Mouse (Mus musculus) embryonic facial prominence, embryonic 12.5 days (tissue): ENCODE results near the gene Uhrf1bp1. TPM values are rescaled to one million over a fixed set of nuclear protein-coding genes. Genes with fewer than 3 reads are reported as not detected.
A peak's percentile ranks its signal among the peaks of the same experiment; 100 is the strongest.

Experiments
- ATAC-seq: fragments of 200-750 bp; cut with Nextera tagmentation; 2 replicates; pipeline ENCODE4 v1.8.0; 2017; ENCODE audit not compliant: insufficient number of reproducible peaks, insufficient read depth, low FRiP score, low TSS enrichment
- H3K27ac ChIP-seq: fragments of 300-500 bp; sonication (generic); 2 replicates; pipeline ENCODE4 v1.5.1; 2016; ENCODE audit warnings: mild to moderate bottlenecking
- H3K27me3 ChIP-seq: fragments of 300-500 bp; sonication (generic); 2 replicates; pipeline ENCODE4 v1.6.1; 2016; ENCODE audit warnings: mild to moderate bottlenecking, moderate library complexity
- H3K36me3 ChIP-seq: fragments of 300-500 bp; sonication (generic); 2 replicates; pipeline ENCODE4 v1.6.1; 2016; ENCODE audit warnings: mild to moderate bottlenecking
- H3K4me1 ChIP-seq: fragments of 300-500 bp; sonication (generic); 2 replicates; pipeline ENCODE4 v1.6.1; 2016
- H3K4me2 ChIP-seq: fragments of 300-500 bp; sonication (generic); replicated peaks from 2 replicates; pipeline ENCODE4 v1.6.1; 2016; ENCODE audit warnings: mild to moderate bottlenecking, moderate library complexity
- H3K4me3 ChIP-seq: fragments of 300-500 bp; sonication (generic); 2 replicates; pipeline ENCODE4 v1.5.1; 2016; ENCODE audit warnings: mild to moderate bottlenecking
- H3K9ac ChIP-seq: fragments of 300-500 bp; sonication (generic); 2 replicates; pipeline ENCODE4 v1.6.1; 2016; ENCODE audit warnings: mild to moderate bottlenecking, moderate library complexity
- H3K9me3 ChIP-seq: fragments of 300-500 bp; sonication (generic); 2 replicates; pipeline ENCODE4 v1.6.1; 2016; ENCODE audit warnings: mild to moderate bottlenecking, moderate library complexity
- WGBS: fragments of 180-500 bp; shearing (Covaris S2); methylation state at CpG from one replicate; pipeline ENCODE4 v1.1.7; 2016; 5-methylcytosine and 5-hydroxymethylcytosine counted together
- polyA plus RNA-seq: library from polyadenylated mRNA; unstranded; fragments of >200 nt; fragmentation: Nextera tagmentation; extraction: Ambion mirVana; gene quantifications from 2 replicates; pipeline ENCODE4 v1.2.1, GENCODE M21; 2016

Uhrf1bp1 gene
- polyA plus RNA-seq, 1 experiment from 2014 or later = 10.1 TPM

- Histone ChIP-seq H3K27me3 (no peaks in the 10 kb centered on the region), H3K9me3 (no peaks in the 10 kb centered on the region), H3K4me1 (no peaks in the 10 kb centered on the region), H3K9ac (no peak overlapping the region), H3K27ac (no peak overlapping the region), H3K4me2 (no peak overlapping the region), H3K36me3 (no peaks in the 10 kb centered on the region), H3K4me3 (no peak overlapping the region)
- 87% methylated on average over 4 of the region's 4 CpGs for WGBS
- no peak for ATAC-seq
Observed at GRCm38 (mm10) chr17:27925054-27925453, 68.8 kb downstream of the Uhrf1bp1 start.

- Histone ChIP-seq H3K4me1 (no peaks in the 10 kb centered on the region), H3K4me3 (no peak overlapping the region), H3K4me2 (no peak overlapping the region), H3K27me3 (no peaks in the 10 kb centered on the region), H3K9me3 (no peaks in the 10 kb centered on the region), H3K9ac (no peak overlapping the region), H3K27ac (no peak overlapping the region), H3K36me3 (no peaks in the 10 kb centered on the region)
- ATAC-seq = no peak
- 83% methylated on average over 7 of the region's 7 CpGs for WGBS
Observed at GRCm38 (mm10) chr17:27925504-27925903, 69.3 kb downstream of the Uhrf1bp1 start.

GRCm38 (mm10) chr17:27930291-27930690, 74.0 kb downstream of the Uhrf1bp1 start:
- no peak for ATAC-seq
- H3K4me3 ChIP-seq = no peak overlapping the region
- H3K9ac ChIP-seq = no peak overlapping the region
- H3K4me1 ChIP-seq = no peaks in the 10 kb centered on the region
- H3K27me3 ChIP-seq = no peaks in the 10 kb centered on the region
- H3K9me3 ChIP-seq = no peaks in the 10 kb centered on the region
- H3K4me2 ChIP-seq = no peak overlapping the region
- H3K36me3 ChIP-seq = no peaks in the 10 kb centered on the region
- no peak overlapping the region for H3K27ac ChIP-seq
- 90% methylated on average over 5 of the region's 5 CpGs for WGBS

GRCm38 (mm10) chr17:27931826-27932225, 75.6 kb downstream of the Uhrf1bp1 start:
- Histone ChIP-seq H3K36me3 (no peaks in the 10 kb centered on the region), H3K4me2 (no peak overlapping the region), H3K4me3 (no peak overlapping the region), H3K9me3 (no peaks in the 10 kb centered on the region), H3K9ac (no peak overlapping the region), H3K27me3 (no peaks in the 10 kb centered on the region), H3K27ac (no peak overlapping the region), H3K4me1 (no peaks in the 10 kb centered on the region)
- ATAC-seq = no peak
- 84% methylated on average over 4 of the region's 4 CpGs for WGBS

GRCm38 (mm10) chr17:27934136-27934910, 78.1 kb downstream of the Uhrf1bp1 start:
- H3K27me3 ChIP-seq = no peaks in the 10 kb centered on the region
- H3K4me2 ChIP-seq = no peak overlapping the region
- no peaks in the 10 kb centered on the region for H3K36me3 ChIP-seq
- ATAC-seq = no peak
- H3K27ac ChIP-seq = 0 out of 2 replicates have a peak overlapping the region, but pooled peaks have one; percentile 24
- H3K4me1 ChIP-seq = peaks cover 13% of the 10 kb centered on the region
- 78% methylated on average over 10 of the region's 10 CpGs for WGBS
- H3K9ac ChIP-seq = no peak overlapping the region
- no peaks in the 10 kb centered on the region for H3K9me3 ChIP-seq
- H3K4me3 ChIP-seq = no peak overlapping the region

- Histone ChIP-seq H3K9me3 (no peaks in the 10 kb centered on the region), H3K36me3 (no peaks in the 10 kb centered on the region), H3K27ac (no peak overlapping the region), H3K27me3 (no peaks in the 10 kb centered on the region), H3K9ac (no peak overlapping the region), H3K4me3 (no peak overlapping the region), H3K4me1 (peaks cover 13% of the 10 kb centered on the region), H3K4me2 (no peak overlapping the region)
- no peak for ATAC-seq
- 91% methylated on average over 3 of the region's 3 CpGs for WGBS
Observed at GRCm38 (mm10) chr17:27935091-27935490, 78.8 kb downstream of the Uhrf1bp1 start.

- Histone ChIP-seq H3K27ac (no peak overlapping the region), H3K4me1 (peaks cover 13% of the 10 kb centered on the region), H3K36me3 (no peaks in the 10 kb centered on the region), H3K4me2 (no peak overlapping the region), H3K9me3 (no peaks in the 10 kb centered on the region), H3K27me3 (no peaks in the 10 kb centered on the region), H3K4me3 (no peak overlapping the region), H3K9ac (no peak overlapping the region)
- WGBS = 85% methylated on average over 4 of the region's 4 CpGs
- no peak for ATAC-seq
Observed at GRCm38 (mm10) chr17:27937054-27937615, 80.9 kb downstream of the Uhrf1bp1 start.

GRCm38 (mm10) chr17:27938121-27938754, 82.0 kb downstream of the Uhrf1bp1 start:
- Histone ChIP-seq H3K36me3 (no peaks in the 10 kb centered on the region), H3K4me3 (no peak overlapping the region), H3K4me2 (no peak overlapping the region), H3K4me1 (peaks cover 13% of the 10 kb centered on the region), H3K27ac (no peak overlapping the region), H3K9me3 (no peaks in the 10 kb centered on the region), H3K27me3 (no peaks in the 10 kb centered on the region), H3K9ac (no peak overlapping the region)
- ATAC-seq = no peak
- WGBS = 71% methylated on average over 12 of the region's 12 CpGs

- Histone ChIP-seq H3K4me1 (peaks cover 13% of the 10 kb centered on the region), H3K9ac (no peak overlapping the region; the same call in 1 of the 2 replicates), H3K27me3 (no peaks in the 10 kb centered on the region), H3K4me3 (no peak overlapping the region), H3K4me2 (no peak overlapping the region), H3K27ac (no peak overlapping the region; the same call in 1 of the 2 replicates), H3K36me3 (no peaks in the 10 kb centered on the region), H3K9me3 (no peaks in the 10 kb centered on the region)
- 86% methylated on average over 5 of the region's 5 CpGs for WGBS
- no peak for ATAC-seq
Observed at GRCm38 (mm10) chr17:27939028-27939427, 82.8 kb downstream of the Uhrf1bp1 start.

GRCm38 (mm10) chr17:27940352-27940751, 84.1 kb downstream of the Uhrf1bp1 start:
- ATAC-seq = no peak
- Histone ChIP-seq H3K9me3 (no peaks in the 10 kb centered on the region), H3K27me3 (no peaks in the 10 kb centered on the region), H3K36me3 (no peaks in the 10 kb centered on the region), H3K27ac (no peak overlapping the region), H3K4me1 (peaks cover 14% of the 10 kb centered on the region), H3K4me3 (no peak overlapping the region), H3K9ac (no peak overlapping the region), H3K4me2 (no peak overlapping the region)
- 79% methylated on average over 4 of the region's 4 CpGs for WGBS

GRCm38 (mm10) chr17:27941178-27941577, 84.9 kb downstream of the Uhrf1bp1 start:
- Histone ChIP-seq H3K9ac (no peak overlapping the region), H3K4me3 (no peak overlapping the region), H3K9me3 (no peaks in the 10 kb centered on the region), H3K27me3 (no peaks in the 10 kb centered on the region), H3K27ac (peak overlapping the region; percentile 5; the same call in 1 of the 2 replicates), H3K36me3 (no peaks in the 10 kb centered on the region), H3K4me2 (no peak overlapping the region), H3K4me1 (peaks cover 22% of the 10 kb centered on the region)
- no peak for ATAC-seq
- 81% methylated on average over 5 of the region's 5 CpGs for WGBS

GRCm38 (mm10) chr17:27941698-27942097, 85.5 kb downstream of the Uhrf1bp1 start:
- Histone ChIP-seq H3K36me3 (no peaks in the 10 kb centered on the region), H3K4me1 (peaks cover 27% of the 10 kb centered on the region), H3K27me3 (no peaks in the 10 kb centered on the region), H3K9me3 (no peaks in the 10 kb centered on the region), H3K4me3 (no peak overlapping the region), H3K9ac (no peak overlapping the region), H3K4me2 (no peak overlapping the region), H3K27ac (no peak overlapping the region)
- ATAC-seq = no peak
- 60% methylated on average over 2 of the region's 2 CpGs for WGBS
